Mouse (Mus musculus) kidney, postnatal 36 days (tissue): ENCODE measurements around the gene Ddc.
A peak's percentile ranks its signal among the peaks of the same experiment; 100 is the strongest.

ENCODE experiments used
- DNase-seq, 2 experiments: peaks; one replicate each; pipeline ENCODE4 v3.0.0; 2021 to 2022; ENCODE audit warnings: mixed read lengths in 2 of 2

Ddc gene

DNA sequence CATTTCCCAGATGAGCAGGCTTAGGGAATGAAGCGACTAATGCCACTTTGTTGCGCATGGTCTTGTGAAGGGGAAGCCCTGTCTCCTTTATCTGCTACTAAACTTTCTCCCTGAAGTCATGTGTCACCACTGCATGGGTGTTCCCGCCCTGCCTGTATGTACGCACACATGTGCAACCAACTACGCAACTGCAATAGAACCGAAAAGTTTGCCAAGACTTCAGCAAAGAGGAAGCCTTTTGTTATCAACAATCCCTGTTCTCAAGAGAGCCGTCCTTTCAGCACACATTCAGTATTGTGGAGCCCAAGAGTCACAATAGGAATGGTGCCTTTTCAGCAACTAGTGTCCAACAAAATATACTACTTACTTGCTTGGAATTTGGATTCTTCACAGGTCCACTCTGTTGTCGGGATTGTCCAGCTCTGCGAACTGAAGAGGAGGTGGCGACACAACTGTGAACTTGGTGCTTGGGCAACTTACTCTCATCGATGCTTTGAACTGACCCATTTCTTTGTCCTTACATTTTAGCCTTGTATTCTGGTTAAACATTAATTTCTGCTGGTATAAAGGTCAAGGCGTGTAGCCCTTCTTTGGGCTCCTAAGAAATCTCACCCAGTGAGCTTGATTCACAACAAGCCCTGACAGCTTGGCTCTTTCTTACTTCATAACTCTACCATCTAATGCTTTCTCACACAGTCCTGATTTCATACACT lies at the start of gene Ddc:
TSS of gene Ddc (minus strand) at position 500 of the 713 bp plus-strand sequence.
- peak; percentile 44 to 71 for DNase-seq

- no peak for DNase-seq
Measured at GRCm38 (mm10) chr11:11945766-11946165, 47.8 kb upstream of the Ddc start.

- no peak for DNase-seq
Measured at GRCm38 (mm10) chr11:11944814-11945213, 46.9 kb upstream of the Ddc start.

GRCm38 (mm10) chr11:11944082-11944349 lies 46.1 kb upstream of the Ddc start:
- no peak for DNase-seq

GRCm38 (mm10) chr11:11943240-11944081 lies 45.5 kb upstream of the Ddc start:
- DNase-seq, result no peak

GRCm38 (mm10) chr11:11942320-11943217 lies 44.6 kb upstream of the Ddc start:
- DNase-seq, result peak; percentile 25 to 31

- DNase-seq, result no peak
Measured at GRCm38 (mm10) chr11:11940833-11941681, 43.1 kb upstream of the Ddc start.

- no peak for DNase-seq
Measured at GRCm38 (mm10) chr11:11939611-11940010, 41.7 kb upstream of the Ddc start.

GRCm38 (mm10) chr11:11938591-11938990 lies 40.6 kb upstream of the Ddc start:
- no peak for DNase-seq

DNA sequence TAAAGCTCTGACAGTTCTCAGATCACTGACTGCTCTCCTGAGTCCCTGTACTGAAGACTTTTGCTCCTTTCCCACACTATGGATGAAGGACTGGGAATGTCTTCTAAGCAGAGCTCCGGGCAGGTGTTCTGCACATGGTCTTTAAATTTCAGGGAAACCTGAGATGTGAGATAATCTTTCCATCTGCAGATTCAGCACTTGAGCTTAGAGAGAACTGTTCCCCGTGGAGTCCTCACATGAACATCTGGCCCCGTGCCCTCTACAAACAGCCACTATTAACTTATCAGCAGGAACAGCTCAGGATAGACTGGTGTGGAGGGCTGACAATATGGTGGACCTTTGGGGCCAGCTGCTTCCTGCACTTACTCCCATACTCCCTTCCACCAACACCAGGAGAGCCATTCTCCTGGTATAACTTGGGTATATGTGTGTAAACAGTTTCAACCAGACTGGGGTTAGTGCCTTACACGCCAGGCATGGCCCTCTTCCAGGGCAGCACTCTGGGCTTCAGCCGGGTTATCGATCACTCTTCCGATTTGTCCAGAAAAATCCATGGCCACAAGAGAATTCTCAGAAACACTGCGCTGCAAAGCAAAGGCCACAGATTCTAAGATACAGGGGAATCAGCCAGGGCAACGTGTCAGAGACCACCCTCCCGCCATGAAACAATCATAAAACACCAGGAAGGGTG lies 39.5 kb upstream of the Ddc start:
- no peak for DNase-seq

DNA sequence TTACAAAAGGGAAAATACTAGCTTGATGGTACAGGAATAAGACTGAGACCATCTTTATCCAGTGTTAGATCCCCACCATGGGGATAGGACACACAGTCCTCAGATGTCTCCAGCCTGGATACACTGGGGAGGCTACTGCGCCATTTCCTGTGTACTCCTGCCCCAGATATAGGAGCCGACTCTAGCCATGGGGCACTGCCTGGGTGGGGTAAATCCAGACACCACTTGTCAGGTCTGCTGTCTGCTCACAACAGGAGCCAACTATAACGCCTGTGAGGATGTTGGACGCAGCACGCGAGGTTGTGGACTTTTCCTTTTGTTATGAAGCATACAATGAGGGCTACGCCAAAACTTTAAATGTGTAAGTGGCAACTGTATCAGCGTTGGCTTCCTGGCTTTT lies 36.9 kb upstream of the Ddc start:
- no peak for DNase-seq

GRCm38 (mm10) chr11:11932102-11932789 lies 34.3 kb upstream of the Ddc start:
- no peak for DNase-seq

DNA sequence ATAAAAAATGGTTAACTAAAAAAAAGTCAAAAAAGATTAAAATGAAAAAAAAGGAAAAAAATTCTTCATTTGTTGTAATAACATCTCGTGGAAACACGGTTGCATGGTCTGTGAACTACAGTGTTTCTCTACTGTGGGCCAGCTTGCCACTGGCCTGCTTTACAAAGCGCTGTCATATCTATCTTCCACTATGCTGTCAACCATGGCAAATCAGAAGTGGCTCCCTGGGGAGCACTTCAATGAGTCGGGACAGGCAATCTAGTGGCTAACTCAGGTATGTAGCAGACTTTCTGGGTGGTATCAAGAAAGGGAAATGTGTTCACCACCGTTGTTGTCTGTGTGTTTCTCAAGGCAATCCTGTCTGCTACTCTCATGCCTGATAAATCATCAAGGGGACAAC lies 33.7 kb upstream of the Ddc start:
- DNase-seq, result no peak

DNA sequence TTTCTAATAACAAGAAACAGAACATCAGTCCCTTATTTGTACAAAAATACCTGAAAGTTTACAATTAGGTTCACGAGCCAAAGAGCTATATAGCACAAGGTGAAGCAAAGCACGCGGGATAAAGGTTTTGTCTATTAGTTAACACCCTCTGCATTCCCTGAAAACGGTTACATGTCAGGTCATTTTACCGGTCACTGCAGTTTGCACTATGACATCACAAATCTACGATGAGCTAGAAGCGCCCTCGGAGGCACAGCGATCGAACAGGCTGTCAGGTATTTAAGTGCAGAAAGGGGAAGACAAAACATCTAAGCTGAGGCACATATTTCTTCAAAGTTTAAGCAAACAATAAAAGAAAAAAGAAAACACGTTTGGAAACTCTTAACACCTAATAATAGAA lies 32.6 kb upstream of the Ddc start:
- DNase-seq, result no peak

DNA sequence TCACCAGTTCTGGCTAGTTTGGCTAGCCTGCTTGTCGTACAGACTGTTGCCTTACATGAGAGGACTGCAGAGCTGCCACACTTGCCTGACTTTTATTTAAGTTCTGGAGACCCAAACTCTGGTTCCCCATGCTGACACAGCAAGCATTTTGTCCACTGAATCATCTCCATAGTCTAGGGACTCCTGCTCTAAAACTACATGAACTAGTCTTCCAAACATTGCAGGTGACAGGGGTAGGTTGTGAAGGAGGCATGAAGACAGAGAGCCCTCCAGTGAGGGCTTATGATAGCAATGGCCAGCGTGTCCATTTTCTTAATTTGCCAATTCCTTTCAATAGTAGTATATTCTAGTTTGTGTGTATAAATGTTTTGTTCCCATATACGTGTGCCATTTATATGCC lies 31.1 kb upstream of the Ddc start:
- DNase-seq, result no peak

DNA sequence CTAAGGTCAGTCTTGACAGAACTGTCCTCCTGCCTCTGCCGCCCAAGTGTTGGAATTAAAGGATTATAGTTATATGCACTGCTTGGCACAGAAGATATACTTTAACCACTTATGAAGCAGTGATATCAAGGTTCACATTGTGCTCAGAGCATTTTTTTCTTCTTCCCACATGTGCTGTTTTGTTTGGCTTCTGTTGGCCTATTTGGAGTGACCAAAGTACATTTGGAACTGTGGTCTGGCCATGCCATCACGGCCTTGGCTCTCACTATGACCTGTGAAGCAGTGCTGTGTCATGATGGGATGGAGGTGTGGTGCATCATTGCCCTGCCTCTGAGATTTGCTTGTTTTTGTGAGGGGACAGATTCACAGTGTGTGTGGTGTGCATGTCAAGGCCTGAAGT lies 30.6 kb upstream of the Ddc start:
- peak; percentile 64 to 76 for DNase-seq

DNA sequence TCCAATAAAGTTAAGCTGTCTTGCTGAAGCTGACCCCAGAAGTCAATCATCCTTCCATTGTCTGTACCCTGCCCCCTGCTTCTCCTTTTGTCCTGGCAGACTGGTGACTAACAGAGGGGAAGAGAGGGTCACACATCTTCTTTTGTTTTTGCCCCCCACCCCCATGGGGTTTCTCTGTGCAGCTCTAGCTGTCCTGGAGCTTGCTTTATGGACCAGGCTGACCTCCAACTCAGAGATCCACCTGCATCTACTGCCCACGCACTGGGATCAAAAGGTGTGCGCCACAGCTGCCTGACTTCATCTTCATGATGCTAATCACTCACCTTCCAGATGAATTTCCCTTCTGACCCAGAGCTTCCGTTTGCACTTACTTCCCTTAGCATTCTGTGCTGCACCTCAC lies 26.0 kb upstream of the Ddc start:
- DNase-seq, result no peak

GRCm38 (mm10) chr11:11923345-11923744 lies 25.4 kb upstream of the Ddc start:
- no peak for DNase-seq

DNA sequence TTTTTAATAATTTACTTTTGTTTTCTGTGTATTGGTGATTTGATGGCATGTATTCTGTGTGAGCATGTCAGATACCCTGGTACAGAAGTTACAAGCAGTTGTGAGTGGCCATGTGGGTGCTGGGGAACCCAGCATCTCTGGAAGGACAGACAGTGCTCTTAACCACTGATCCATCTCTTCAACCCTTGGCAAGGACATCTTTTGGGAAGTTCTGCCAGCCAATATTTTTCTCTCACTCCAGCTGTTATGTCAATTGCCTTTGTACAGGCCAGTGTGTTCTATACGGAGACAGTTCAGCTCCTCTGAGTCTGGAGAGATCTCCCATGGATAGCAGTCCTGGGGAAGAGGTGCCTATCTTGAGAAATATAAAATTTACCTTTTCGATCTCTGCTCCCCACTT lies 24.2 kb upstream of the Ddc start:
- DNase-seq, result no peak

- no peak for DNase-seq
Measured at GRCm38 (mm10) chr11:11907703-11908413, 9.9 kb upstream of the Ddc start.

- DNase-seq, result no peak
Measured at GRCm38 (mm10) chr11:11905518-11905917, 7.6 kb upstream of the Ddc start.
